Mouse (Mus musculus) heart, embryonic 11.5 days (tissue): ENCODE data around the gene Unc80. TPM values are rescaled to one million over a fixed set of nuclear protein-coding genes. Genes with fewer than 3 reads are reported as not detected.

Experiments
- ATAC-seq: fragments of 200-750 bp; cut with Nextera tagmentation; replicated peaks from 2 replicates; pipeline ENCODE4 v1.8.0; 2017; ENCODE audit warnings: moderate library complexity; ENCODE audit not compliant: insufficient number of reproducible peaks, low FRiP score, low TSS enrichment
- H3K27ac ChIP-seq: fragments of 300-500 bp; sonication (generic); 2 replicates; pipeline ENCODE4 v1.5.1; 2014; ENCODE audit warnings: mild to moderate bottlenecking, low read depth, low read length
- H3K27me3 ChIP-seq: fragments of 300-500 bp; sonication (generic); 2 replicates; pipeline ENCODE4 v1.6.1; 2014; ENCODE audit warnings: mild to moderate bottlenecking, low read length, mixed read lengths; ENCODE audit not compliant: control insufficient read depth, insufficient read depth
- H3K36me3 ChIP-seq: fragments of 300-500 bp; sonication (generic); 2 replicates; pipeline ENCODE4 v1.6.1; 2014; ENCODE audit warnings: mild to moderate bottlenecking, low read length, moderate library complexity, mixed read lengths; ENCODE audit not compliant: control insufficient read depth, insufficient read depth
- H3K4me1 ChIP-seq: fragments of 300-500 bp; sonication (generic); 2 replicates; pipeline ENCODE4 v1.6.1; 2014; ENCODE audit warnings: low read length; ENCODE audit not compliant: control insufficient read depth, insufficient read depth
- H3K4me2 ChIP-seq: fragments of 300-500 bp; sonication (generic); 2 replicates; pipeline ENCODE4 v1.6.1; 2014; ENCODE audit warnings: mild to moderate bottlenecking, moderate library complexity
- H3K4me3 ChIP-seq: fragments of 300-500 bp; sonication (generic); 2 replicates; pipeline ENCODE4 v1.5.1; 2014; ENCODE audit warnings: low read depth, low read length
- H3K9ac ChIP-seq: fragments of 300-500 bp; sonication (generic); 2 replicates; pipeline ENCODE4 v1.6.1; 2014; ENCODE audit warnings: mild to moderate bottlenecking, low read depth, low read length, moderate library complexity
- H3K9me3 ChIP-seq: fragments of 300-500 bp; sonication (generic); replicated peaks from 2 replicates; pipeline ENCODE4 v1.6.1; 2016; ENCODE audit warnings: low read length; ENCODE audit not compliant: control insufficient read depth
- WGBS: fragments of 180-500 bp; shearing (Covaris S2); extraction: QIAGEN DNeasy Blood & Tissue Kit; methylation state at CpG from one replicate; pipeline ENCODE4 v1.1.7; 2014; ENCODE audit not compliant: insufficient replicate concordance; 5-methylcytosine and 5-hydroxymethylcytosine counted together
- polyA plus RNA-seq: library from polyadenylated mRNA; unstranded; fragments of >200 nt; fragmentation: Nextera tagmentation; extraction: Ambion mirVana; gene quantifications from 2 replicates; pipeline ENCODE4 v1.2.1, GENCODE M21; 2014

Unc80 gene
- polyA plus RNA-seq, 1 experiment from 2014 or later = 0.16 TPM

DNA sequence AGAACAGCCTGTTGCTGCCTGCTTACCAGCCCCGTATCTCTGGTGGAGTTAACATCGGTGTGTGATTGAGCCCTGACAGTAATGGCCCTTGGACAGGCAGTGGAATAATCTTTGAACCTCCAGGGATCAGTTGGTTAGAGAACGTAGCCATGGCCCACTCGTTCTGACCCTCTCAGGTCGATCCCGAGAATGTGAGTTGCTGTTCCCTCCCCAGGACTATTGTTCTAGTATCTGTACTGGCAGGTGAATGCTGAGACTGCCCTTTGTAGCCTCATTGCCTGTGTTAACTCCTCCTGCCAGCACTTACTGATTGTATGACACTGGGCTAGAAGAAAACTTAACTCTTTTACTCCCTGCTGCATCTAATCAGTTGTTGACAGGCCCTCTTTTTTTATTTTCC, 236.4 kb downstream of the Unc80 start:
- peaks cover 9% of the 10 kb centered on the region; the same call in 1 of the 2 replicates for H3K4me1 ChIP-seq
- no peak overlapping the region for H3K4me2 ChIP-seq
- H3K9ac ChIP-seq = no peak overlapping the region
- H3K36me3 ChIP-seq = peaks cover 8% of the 10 kb centered on the region; the same call in 1 of the 2 replicates
- no peak overlapping the region for H3K4me3 ChIP-seq
- H3K9me3 ChIP-seq = no peaks in the 10 kb centered on the region
- H3K27ac ChIP-seq = no peak overlapping the region
- H3K27me3 ChIP-seq = no peaks in the 10 kb centered on the region
- no peak for ATAC-seq
- 45% methylated on average over 6 of the region's 6 CpGs for WGBS

DNA sequence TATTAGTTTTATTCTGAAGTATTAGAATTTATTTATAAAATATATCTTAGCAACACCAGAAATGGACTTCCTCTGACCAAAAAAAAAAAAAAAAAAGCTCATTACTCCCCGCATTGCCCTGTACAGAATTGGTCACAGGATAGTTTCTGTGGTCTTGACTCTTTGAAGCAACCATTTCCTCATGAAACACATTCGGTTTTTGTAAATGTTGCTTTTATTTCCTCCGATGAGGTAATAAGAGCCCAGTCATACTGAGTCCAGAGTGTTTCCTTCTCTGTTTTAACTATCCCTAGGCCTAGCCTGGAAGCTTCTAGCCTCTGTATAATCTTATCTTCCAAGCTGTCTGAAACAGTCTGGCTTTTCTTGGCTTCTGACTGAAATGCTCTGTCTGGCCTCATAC, 244.7 kb downstream of the Unc80 start:
- WGBS = 92% methylated on average over 3 of the region's 3 CpGs
- no peak overlapping the region for H3K4me2 ChIP-seq
- no peak for ATAC-seq
- no peaks in the 10 kb centered on the region for H3K27me3 ChIP-seq
- no peak overlapping the region for H3K27ac ChIP-seq
- peaks cover 10% of the 10 kb centered on the region for H3K36me3 ChIP-seq
- H3K9ac ChIP-seq = no peak overlapping the region
- H3K9me3 ChIP-seq = no peaks in the 10 kb centered on the region
- H3K4me3 ChIP-seq = no peak overlapping the region
- no peaks in the 10 kb centered on the region for H3K4me1 ChIP-seq

DNA sequence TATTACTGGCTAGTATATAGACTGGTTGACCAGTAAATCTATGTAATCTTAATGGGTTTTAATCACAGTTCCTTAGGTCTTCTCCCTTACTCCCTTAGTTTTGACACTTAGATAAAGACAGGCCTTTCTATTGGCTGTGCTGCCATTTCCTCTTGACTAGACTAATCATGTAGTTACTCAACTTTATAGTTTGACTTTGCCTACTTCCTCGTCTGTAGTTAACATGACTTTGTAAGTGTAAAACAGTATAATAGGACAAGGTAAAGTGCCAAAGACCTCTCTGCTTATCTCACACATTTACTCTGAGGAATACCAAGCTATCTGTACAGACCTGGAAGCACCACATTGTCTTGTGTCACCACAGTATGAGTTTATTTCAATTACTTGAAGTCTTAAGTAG, 262.4 kb downstream of the Unc80 start:
- H3K9ac ChIP-seq = no peak overlapping the region
- no peak overlapping the region for H3K4me2 ChIP-seq
- 65% methylated on average over 1 of the region's 1 CpGs for WGBS
- ATAC-seq = no peak
- H3K9me3 ChIP-seq = no peaks in the 10 kb centered on the region
- no peaks in the 10 kb centered on the region for H3K27me3 ChIP-seq
- no peak overlapping the region for H3K27ac ChIP-seq
- H3K36me3 ChIP-seq = peaks cover 4% of the 10 kb centered on the region; the same call in 1 of the 2 replicates
- no peak overlapping the region for H3K4me3 ChIP-seq
- H3K4me1 ChIP-seq = no peaks in the 10 kb centered on the region

Other genes starting within 250 kb of the Unc80 start
- gene Rpe, start 232.5 kb downstream of the Unc80 start, polyA plus RNA-seq = 29.8 and 31.8 TPM in 2 replicates